Mouse (Mus musculus) left cerebral cortex, postnatal 4 days (tissue): Measurements from ENCODE around the gene Pmm1. TPM values are rescaled to one million over a fixed set of nuclear protein-coding genes. Genes with fewer than 3 reads are reported as not detected.
"Not testable (repeated sequence)": the region's sequence is repeated elsewhere in the genome, so short reads cannot be mapped to it uniquely, and the experiment has no call there.

Source experiments
- DNase-seq: peaks from one replicate; pipeline ENCODE4 v3.0.0-alpha.2; 2022
- intact Hi-C: fragments of 180-260 bp; cut with DNase I; formaldehyde crosslinking; loops from one replicate; pipeline ENCODE4 v1.15.1; 2025
- total RNA-seq, 2 experiments: library from RNA; stranded (reverse); gene quantifications; 2 replicates each; pipeline ENCODE4 v1.2.3; 2021

Gene Pmm1
- total RNA-seq = 100 to 1,000 TPM; 138 to 140 TPM

- DNase-seq = peak; percentile 99
- intact Hi-C loops = no loop called here
Observed at GRCm38 (mm10) chr15:81960171-81961077, at the start of gene Pmm1. Pmm1 (minus strand) TSS chr15:81960930.

GRCm38 (mm10) chr15:82004257-82004656 is 43.5 kb upstream of the Pmm1 start:
- intact Hi-C loops = no loop called here
- no peak for DNase-seq

- intact Hi-C loops = no loop called here
- DNase-seq = no peak
Observed at GRCm38 (mm10) chr15:81993992-81994391, 33.3 kb upstream of the Pmm1 start.

GRCm38 (mm10) chr15:81990549-81990948 is 29.8 kb upstream of the Pmm1 start:
- no peak for DNase-seq
- intact Hi-C loops = no loop called here

- DNase-seq = peak; percentile 92
- intact Hi-C loops = no loop called here
Observed at GRCm38 (mm10) chr15:81989371-81990062, 28.8 kb upstream of the Pmm1 start.

- DNase-seq = no peak
- intact Hi-C loops = no loop called here
Observed at GRCm38 (mm10) chr15:81987646-81988045, 26.9 kb upstream of the Pmm1 start, which contains the start of gene Xrcc6. Xrcc6 (plus strand) TSS chr15:81987835.

GRCm38 (mm10) chr15:81985267-81986161 is 24.8 kb upstream of the Pmm1 start:
- intact Hi-C loops = no loop called here
- no peak for DNase-seq

- DNase-seq = no peak
- intact Hi-C loops = no loop called here
Observed at GRCm38 (mm10) chr15:81982173-81982572, 21.4 kb upstream of the Pmm1 start.

- intact Hi-C loops = no loop called here
- no peak for DNase-seq
Observed at GRCm38 (mm10) chr15:81980321-81980720, 19.6 kb upstream of the Pmm1 start, which contains the start of gene 1700029P11Rik. 1700029P11Rik (plus strand) TSS chr15:81980540.

GRCm38 (mm10) chr15:81975156-81975555 is 14.4 kb upstream of the Pmm1 start:
- DNase-seq, intact Hi-C loops: not testable (repeated sequence)

- DNase-seq, intact Hi-C loops: not testable (repeated sequence)
Observed at GRCm38 (mm10) chr15:81970498-81970897, 9.8 kb upstream of the Pmm1 start.

- intact Hi-C loops, DNase-seq: not testable (repeated sequence)
Observed at GRCm38 (mm10) chr15:81969635-81970034, 8.9 kb upstream of the Pmm1 start.

GRCm38 (mm10) chr15:81969173-81969572 is 8.4 kb upstream of the Pmm1 start:
- intact Hi-C loops = no loop called here
- no peak for DNase-seq

- intact Hi-C loops = no loop called here
- DNase-seq = no peak
Observed at GRCm38 (mm10) chr15:81968447-81968846, 7.7 kb upstream of the Pmm1 start.

GRCm38 (mm10) chr15:81967821-81968220 is 7.1 kb upstream of the Pmm1 start:
- intact Hi-C loops = no loop called here

GRCm38 (mm10) chr15:81966062-81966829 is 5.5 kb upstream of the Pmm1 start:
- intact Hi-C loops = no loop called here
- no peak for DNase-seq

More at GRCm38 (mm10) chr15:81967821-81968220, 7.1 kb upstream of the Pmm1 start:
- no peak for DNase-seq

- no peak for DNase-seq
- intact Hi-C loops = no loop called here
Observed at GRCm38 (mm10) chr15:81964980-81965545, 4.3 kb upstream of the Pmm1 start.

- no peak for DNase-seq
- intact Hi-C loops = no loop called here
Observed at GRCm38 (mm10) chr15:81964262-81964661, 3.5 kb upstream of the Pmm1 start.

GRCm38 (mm10) chr15:81961078-81961451 is 335 bp upstream of the Pmm1 start:
- intact Hi-C loops = no loop called here
- DNase-seq = no peak

- no peak for DNase-seq
- intact Hi-C loops = no loop called here
Observed at GRCm38 (mm10) chr15:81958906-81959305, 1.8 kb downstream of the Pmm1 start.
